Mouse (Mus musculus) kidney, adult 10 weeks (tissue): ENCODE measurements around the gene Grin2b. TPM values are rescaled to one million over a fixed set of nuclear protein-coding genes. Genes with fewer than 3 reads are reported as not detected.

Experiments
- polyA plus RNA-seq: library from polyadenylated mRNA; stranded (reverse); fragments of 350-450 nt; fragmentation: Illumina TruSeq; extraction: RNeasy Lipid Tissue Mini Kit (QIAGEN cat#74804); gene quantifications from one replicate; pipeline ENCODE4 v1.2.3, GENCODE M21; 2014; ENCODE audit warnings: low read depth, low replicate concordance

Gene Grin2b
- polyA plus RNA-seq: not detected

GRCm38 (mm10) chr6:136173191-136173896 is at the start of gene Grin2b:
Grin2b (minus strand) TSS chr6:136173511.

Other genes starting within 250 kb of the Grin2b start
- gene Gm8994, start 154.0 kb upstream of the Grin2b start, polyA plus RNA-seq: not detected
- gene E330021D16Rik, start 242.1 kb upstream of the Grin2b start, polyA plus RNA-seq: 1.8 TPM